Mouse (Mus musculus): Measurements from ENCODE around the gene Rsbn1l.
"Not testable (repeated sequence)": the region's sequence is repeated elsewhere in the genome, so short reads cannot be mapped to it uniquely, and the experiment has no call there.

Rsbn1l gene

DNA sequence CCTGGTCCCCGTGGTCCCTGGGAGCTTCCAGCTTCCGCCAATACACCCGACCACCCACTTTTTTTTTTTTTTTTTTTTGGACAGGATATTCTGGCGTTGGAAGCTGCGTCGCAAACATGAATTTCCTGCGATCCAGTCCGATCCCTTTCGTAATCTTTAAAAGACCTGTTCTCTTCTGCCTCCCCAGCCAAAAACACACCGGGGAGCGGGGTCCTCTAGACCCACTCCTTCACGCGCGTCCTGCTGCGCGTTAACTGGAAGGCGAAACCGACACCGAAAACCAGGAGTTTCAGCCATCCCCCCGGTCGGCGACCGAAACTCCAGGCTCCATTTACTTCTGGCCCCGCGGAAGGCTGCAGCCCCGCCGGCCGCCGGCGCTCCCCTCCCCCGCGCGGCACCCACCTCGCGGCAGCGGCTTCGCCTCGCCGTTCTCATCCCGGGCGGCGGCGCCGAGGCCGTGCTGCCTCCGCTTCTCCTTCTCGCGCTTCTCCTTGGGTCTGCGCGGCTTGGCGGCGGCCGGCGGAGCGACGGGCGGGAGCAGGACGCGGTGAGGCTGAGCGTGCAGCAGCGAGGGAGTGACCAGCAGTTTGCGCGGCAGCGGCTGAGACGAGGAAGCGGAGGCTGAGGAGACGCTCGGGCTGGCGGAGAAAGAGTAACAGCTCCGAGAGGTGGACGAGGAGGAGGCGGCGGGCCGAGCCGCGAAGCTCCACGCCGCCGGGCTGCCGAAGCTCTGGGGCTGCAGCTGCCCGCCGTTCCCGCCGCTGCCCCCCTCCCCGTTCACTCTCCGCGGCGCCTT is 5.1 kb downstream of the Rsbn1l start:
- DNase-seq (ENCODE audit: inconsistent age in 2 of 2, low spot score in 1 of 2), result peak in 1 of 2 experiments; percentile 74

- no peak for DNase-seq (ENCODE audit: inconsistent age in 2 of 2, low spot score in 1 of 2)
Observed at GRCm38 (mm10) chr5:20950516-20950854, 5.7 kb downstream of the Rsbn1l start.

GRCm38 (mm10) chr5:20950093-20950492 is 6.1 kb downstream of the Rsbn1l start:
- DNase-seq (ENCODE audit: inconsistent age in 2 of 2, low spot score in 1 of 2), result peak in 1 of 2 experiments; percentile 59

- DNase-seq (ENCODE audit: inconsistent age in 2 of 2, low spot score in 1 of 2), result no peak
Observed at GRCm38 (mm10) chr5:20946906-20947305, 9.3 kb downstream of the Rsbn1l start.

DNA sequence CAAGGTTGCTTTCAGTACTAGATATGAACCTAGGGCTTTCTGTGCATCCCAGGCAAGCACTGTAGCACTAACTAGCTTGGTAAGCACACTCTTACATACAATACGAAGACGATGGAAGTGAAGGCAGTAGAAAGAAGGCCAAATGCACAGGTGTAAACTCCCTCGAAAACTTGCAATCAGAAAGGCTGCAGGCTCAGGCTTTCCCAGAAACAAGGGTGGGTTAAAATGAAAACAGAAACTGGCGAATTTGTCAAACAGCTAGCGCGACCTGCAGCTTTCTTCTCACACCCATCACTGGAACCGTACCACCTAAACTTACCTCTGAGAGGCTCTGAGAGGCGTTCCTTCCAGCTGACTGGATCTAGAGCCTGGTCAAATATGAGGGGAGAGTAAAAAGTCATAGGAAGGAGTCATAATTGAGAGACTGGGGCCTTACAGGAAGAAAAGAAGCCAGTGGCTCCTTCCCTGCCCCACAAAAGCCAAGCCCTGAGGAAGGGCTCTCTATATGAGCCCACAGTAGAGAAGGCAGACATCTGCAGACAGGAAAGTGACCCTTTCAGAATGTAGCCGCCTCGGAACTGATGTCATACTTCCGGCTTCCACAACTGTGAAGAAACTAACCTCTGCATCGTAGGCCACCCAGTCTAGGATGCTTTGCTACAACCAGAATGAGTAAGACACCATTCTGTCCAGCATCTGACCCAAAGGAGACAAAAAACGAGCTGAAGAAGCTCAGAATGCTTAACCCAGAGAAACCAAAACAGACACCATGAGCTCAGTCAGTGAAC is 11.0 kb downstream of the Rsbn1l start:
- peak; percentile 28 to 47 for DNase-seq (ENCODE audit: inconsistent age in 2 of 2, low spot score in 1 of 2)

- DNase-seq (ENCODE audit: inconsistent age in 2 of 2, low spot score in 1 of 2), result not testable (repeated sequence)
Observed at GRCm38 (mm10) chr5:20943791-20944190, 12.4 kb downstream of the Rsbn1l start.

DNA sequence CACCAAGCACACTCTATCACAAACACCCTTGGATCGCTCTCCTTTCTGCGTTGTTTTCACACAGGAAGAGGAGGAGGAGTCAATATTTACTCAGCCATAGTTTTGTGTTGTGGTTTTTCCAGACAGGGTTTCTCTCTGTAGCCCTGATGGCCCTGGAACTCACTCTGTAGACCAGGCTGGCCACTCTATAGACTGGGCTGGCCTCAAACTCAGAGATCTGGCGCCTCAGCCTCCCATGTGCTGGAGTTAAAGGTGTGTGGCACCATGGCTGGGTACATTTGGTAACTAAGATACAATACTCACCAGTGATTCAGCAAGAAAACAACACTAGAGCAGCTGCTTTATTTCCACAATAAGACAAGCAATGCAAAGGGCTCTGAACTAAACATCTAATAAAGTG is 13.7 kb downstream of the Rsbn1l start:
- no peak for DNase-seq (ENCODE audit: inconsistent age in 2 of 2, low spot score in 1 of 2)

GRCm38 (mm10) chr5:20941205-20941604 is 15.0 kb downstream of the Rsbn1l start:
- peak; percentile 29 to 74 for DNase-seq (ENCODE audit: inconsistent age in 2 of 2, low spot score in 1 of 2)

- no peak for DNase-seq (ENCODE audit: inconsistent age in 2 of 2, low spot score in 1 of 2)
Observed at GRCm38 (mm10) chr5:20940696-20941095, 15.5 kb downstream of the Rsbn1l start.

DNA sequence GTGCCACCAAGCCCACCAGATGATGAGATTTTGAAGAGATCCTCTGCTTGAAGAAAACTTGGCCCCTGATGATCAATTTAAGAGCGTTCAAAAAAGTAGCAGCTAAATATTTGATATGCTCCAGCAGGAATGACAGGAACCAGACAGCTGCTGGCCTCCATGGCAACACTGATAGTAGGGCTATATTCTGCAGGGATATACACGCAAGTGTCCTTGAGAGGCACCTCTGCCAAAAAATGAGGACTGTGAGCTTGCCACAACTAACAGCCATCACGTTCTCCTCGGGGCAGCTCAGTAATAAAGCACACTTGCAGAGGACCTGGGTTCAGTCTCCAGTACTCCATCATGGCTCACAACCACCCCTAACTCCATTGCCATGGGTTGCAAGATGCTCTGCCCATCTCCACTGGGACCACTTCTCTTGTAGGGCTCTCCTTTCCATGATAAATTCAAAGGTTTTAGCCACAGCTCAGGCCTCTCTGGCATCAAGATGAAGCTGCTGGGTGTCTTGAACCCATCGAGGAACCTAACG is 16.1 kb downstream of the Rsbn1l start:
- DNase-seq (ENCODE audit: inconsistent age in 2 of 2, low spot score in 1 of 2), result peak in 1 of 2 experiments; percentile 40

- no peak for DNase-seq (ENCODE audit: inconsistent age in 2 of 2, low spot score in 1 of 2)
Observed at GRCm38 (mm10) chr5:20938523-20938922, 17.7 kb downstream of the Rsbn1l start.

- no peak for DNase-seq (ENCODE audit: inconsistent age in 2 of 2, low spot score in 1 of 2)
Observed at GRCm38 (mm10) chr5:20935934-20936333, 20.3 kb downstream of the Rsbn1l start.

- no peak for DNase-seq (ENCODE audit: inconsistent age in 2 of 2, low spot score in 1 of 2)
Observed at GRCm38 (mm10) chr5:20932585-20932984, 23.6 kb downstream of the Rsbn1l start.

GRCm38 (mm10) chr5:20931300-20931699 is 24.9 kb downstream of the Rsbn1l start:
- no peak for DNase-seq (ENCODE audit: inconsistent age in 2 of 2, low spot score in 1 of 2)

- no peak for DNase-seq (ENCODE audit: inconsistent age in 2 of 2, low spot score in 1 of 2)
Observed at GRCm38 (mm10) chr5:20930430-20930829, 25.8 kb downstream of the Rsbn1l start.

GRCm38 (mm10) chr5:20929669-20930151 is 26.5 kb downstream of the Rsbn1l start:
- peak; percentile 24 to 71 for DNase-seq (ENCODE audit: inconsistent age in 2 of 2, low spot score in 1 of 2)

GRCm38 (mm10) chr5:20925451-20925850 is 30.7 kb downstream of the Rsbn1l start:
- DNase-seq (ENCODE audit: inconsistent age in 2 of 2, low spot score in 1 of 2), result peak; percentile 46 to 75

DNA sequence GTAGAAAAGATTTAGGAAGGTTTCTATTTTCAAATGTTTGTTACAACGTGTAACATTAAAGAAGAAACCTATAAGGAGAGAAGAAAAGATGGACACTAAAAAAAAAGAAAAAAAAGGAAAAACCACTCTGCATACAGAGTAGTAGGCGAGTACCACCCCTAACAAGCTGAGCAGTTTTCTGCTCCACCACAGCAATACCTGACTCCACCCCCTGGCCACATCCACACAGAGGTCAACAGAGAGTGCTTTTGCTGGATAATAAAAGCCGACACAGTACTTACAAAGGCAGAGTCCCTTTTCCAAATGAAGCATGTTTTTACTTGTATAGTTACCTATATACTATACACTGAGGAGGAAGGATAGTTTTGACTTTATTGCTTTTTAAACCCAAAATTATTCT is 31.6 kb downstream of the Rsbn1l start:
- DNase-seq (ENCODE audit: inconsistent age in 2 of 2, low spot score in 1 of 2), result no peak

DNA sequence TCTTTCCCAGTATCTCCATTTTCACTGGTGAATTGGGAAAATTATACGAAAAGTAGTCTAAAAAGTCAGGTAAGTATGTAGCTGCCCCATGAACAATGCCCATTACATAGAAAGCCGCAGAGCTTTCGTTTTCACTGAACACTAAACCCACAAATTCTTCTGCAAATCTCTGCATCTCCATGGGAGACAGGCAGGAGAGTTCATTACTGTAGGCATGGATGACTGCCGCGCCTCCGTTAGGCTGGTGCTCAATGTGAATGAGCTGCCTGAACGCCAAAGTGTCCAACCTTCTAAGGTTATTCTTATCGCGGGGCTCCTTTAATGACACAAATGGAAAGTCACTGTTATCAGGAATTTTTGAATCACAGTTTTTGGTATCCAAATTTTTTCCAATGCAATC is 36.6 kb downstream of the Rsbn1l start:
- DNase-seq (ENCODE audit: inconsistent age in 2 of 2, low spot score in 1 of 2), result no peak

- no peak for DNase-seq (ENCODE audit: inconsistent age in 2 of 2, low spot score in 1 of 2)
Observed at GRCm38 (mm10) chr5:20918967-20919366, 37.2 kb downstream of the Rsbn1l start.

- peak; percentile 61 to 90 for DNase-seq (ENCODE audit: inconsistent age in 2 of 2, low spot score in 1 of 2)
Observed at GRCm38 (mm10) chr5:20913372-20914275, 42.6 kb downstream of the Rsbn1l start.
